Mouse (Mus musculus): ENCODE results near the gene Wdr91.
A peak's percentile ranks its signal among the peaks of the same experiment; 100 is the strongest.

The Wdr91 gene

DNA sequence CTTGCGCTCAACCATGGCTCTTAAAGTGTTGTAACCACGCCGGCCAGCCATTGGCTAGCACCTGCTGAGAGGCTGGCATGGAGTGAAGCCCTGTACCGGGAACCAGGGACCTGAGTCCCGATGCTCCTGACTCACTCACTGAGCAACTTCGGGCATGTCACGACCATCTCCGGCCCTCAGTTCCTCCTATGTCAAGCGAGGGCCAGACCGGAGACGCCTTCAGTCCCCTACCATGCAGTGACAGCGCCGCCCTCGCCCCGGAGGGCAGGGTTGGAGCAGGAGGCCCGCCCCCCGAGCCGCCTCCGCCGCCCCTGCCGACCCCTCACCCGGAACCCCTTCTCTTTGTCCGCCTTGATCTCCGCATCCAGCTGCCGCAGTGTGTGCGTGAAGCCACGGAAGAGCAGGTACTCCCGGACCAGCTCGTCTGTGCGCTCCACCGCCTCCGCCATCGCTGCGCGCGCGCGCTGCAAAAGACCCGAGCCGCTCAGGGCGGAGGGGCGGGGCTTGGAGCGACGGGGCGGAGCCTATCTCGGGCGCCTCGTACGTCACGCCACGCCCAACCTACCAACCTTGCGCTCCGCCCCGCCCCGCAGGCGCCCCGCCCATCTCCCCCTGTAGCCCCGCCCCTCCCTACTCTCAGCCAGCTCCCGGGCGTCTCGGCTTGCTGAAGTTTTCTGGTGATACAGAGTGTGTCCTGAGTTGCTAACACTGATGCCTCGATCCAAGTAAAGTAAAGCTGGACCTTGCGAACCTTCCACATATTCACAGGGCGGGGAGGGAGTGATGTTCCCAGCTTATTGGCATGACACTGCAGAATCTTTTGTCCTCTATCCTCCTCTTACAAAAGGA lies at the start of gene Wdr91:
Wdr91 (minus strand) TSS at position 506 of the 849 bp plus-strand sequence.
- peak; percentile 85 for DNase-seq (ENCODE audit: low spot score in 2 of 2)

DNA sequence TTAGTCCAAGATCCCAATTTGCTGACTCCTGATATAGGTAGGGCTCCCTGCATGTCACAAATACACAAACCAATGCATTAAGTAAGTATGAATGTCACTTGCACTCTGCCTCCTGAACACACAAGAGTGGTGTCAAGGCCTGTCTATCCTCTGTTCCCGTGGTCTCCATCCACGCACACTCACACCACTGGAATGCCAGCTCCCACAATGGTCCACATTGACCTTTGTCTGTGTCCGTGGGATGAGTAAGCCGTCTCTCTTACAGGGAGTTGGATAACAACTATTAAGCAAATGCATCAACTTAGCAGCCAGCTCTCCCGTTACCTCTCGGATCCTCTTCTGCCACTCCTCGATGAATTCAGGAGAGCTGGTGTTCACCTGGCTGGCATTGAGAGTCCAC lies 48.5 kb upstream of the Wdr91 start:
- no peak for DNase-seq (ENCODE audit: low spot score in 2 of 2)

DNA sequence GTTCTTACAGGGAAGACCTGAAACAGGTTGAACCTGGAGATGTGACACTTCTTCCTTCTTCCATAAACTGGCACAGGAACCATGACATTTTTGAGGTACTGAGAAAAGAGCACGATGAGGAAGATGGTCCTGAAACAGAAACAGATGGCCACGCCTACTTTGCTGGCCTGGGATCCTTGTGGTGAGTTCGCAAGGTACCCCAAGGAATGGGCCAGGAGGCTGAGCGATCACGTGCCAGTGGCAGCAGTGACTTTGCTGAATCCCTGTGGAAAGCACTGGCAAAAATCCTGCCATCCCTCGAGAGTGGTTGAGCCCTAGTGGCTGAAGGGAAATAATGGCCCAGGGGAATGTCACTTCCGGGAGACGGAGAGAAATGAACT lies 45.2 kb upstream of the Wdr91 start:
- no peak for DNase-seq (ENCODE audit: low spot score in 2 of 2)

DNA sequence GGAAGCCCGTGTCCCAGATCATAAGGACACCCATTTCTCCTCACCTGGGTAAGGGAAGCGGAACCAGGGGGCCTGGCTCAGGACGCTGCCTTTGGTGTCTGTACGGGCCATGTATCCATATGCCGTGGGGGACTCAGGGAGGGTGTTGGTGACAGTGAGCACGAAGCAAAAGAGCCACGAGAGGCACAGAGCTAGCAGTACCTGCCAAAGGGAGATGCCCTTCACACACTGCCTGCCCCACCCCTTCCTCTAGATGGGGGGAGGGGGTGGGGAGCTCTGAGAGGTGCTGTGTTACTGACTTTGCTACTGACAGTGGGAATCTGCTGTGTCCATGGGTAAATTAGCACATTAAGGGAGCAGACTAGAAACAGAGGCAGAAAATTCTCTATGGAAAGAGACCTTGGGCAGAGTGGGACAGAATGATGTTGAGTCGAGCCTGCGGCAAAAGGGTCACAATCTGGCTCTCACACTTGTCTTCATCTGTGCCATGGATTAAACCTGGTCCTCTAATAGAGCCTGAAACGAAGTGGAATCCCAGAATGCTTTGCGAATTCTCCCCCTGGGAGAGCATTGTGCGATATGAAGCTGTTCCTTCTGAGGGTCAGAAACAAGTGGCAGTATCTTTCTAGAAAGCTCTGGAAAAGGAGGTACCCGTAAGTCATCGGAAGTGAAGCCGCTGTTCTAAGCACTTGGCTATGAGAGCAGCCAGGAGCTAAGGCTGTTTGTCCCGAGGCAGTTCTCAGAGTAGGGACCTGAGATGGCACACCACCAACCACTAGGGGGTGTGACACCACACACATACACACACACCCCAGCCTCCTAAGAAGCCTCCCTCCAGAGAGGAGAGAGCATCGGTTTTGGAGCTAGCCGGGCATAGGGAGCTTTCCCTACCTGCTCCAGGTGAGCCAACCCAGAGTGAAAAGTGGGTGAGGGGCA lies 44.5 kb upstream of the Wdr91 start:
- no peak for DNase-seq (ENCODE audit: low spot score in 2 of 2)

DNA sequence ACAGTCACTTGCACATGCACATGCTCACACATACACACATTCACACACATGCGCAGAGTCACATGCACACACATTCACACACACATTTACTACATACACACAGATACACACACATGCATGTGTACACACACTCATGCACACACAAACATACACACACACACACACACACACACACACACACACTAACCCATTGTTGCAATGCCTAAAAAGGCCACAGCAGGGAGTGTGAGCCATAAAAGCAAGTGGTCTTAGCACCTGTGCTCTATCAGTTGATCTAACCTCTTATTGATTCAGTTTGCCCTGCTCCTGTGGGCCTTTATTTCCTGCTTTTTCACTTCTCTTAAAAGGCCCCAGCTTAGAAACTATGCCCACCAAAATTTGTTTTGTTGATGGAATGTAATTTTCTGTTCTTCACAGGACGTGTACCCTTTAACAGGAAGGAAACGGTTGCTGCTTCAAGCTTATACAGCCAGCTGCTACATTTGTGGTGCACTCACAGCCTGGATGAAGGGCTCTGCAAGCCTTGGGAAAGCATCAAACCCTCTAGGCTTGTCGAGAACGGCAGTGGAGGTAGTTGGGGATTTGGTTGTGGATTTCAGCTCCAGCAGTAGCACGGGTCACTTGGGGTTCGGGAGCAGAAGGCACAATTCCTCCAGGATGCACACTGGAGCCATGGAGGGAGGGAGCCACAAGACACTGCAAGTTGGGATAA lies 41.4 kb upstream of the Wdr91 start:
- no peak for DNase-seq (ENCODE audit: low spot score in 2 of 2)

DNA sequence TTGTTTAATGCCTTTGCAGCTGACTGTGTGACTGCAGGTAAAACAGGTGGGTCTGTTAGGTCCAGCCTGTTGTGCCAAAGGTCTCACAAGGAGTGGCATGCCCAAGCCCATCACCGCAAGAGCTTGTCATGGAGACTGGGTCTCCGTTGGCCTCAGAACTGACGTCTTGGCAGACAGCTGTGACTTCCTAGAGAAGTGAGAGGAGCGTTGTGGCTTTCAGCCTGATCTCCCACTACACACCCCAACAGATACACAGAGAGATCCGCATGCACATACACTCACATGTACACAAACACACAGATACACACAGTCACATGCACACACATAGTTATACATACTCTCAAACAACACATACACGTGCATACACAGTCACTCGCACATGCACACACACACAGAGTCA lies 40.8 kb upstream of the Wdr91 start:
- no peak for DNase-seq (ENCODE audit: low spot score in 2 of 2)

DNA sequence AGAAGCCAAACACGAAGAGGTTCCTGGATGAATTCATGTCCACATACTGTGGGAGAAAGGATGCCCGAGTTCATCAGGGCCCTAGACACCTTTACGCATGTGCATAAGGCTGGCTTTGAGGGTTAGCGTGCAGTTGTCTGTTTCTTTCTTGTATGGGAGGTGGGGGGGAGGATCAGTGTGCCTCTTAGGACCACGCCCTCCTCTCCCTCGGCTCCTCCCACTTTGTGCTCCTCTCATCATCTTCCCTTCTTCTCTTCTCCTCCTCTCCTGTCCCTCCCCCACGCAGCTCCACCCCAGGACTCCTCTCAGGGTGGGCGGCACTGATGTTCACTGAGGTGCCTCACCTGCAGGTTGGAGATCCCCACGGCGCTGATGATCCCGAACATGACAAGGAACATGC lies 37.8 kb upstream of the Wdr91 start:
- peak in 1 of 2 experiments; percentile 5 for DNase-seq (ENCODE audit: low spot score in 2 of 2)

DNA sequence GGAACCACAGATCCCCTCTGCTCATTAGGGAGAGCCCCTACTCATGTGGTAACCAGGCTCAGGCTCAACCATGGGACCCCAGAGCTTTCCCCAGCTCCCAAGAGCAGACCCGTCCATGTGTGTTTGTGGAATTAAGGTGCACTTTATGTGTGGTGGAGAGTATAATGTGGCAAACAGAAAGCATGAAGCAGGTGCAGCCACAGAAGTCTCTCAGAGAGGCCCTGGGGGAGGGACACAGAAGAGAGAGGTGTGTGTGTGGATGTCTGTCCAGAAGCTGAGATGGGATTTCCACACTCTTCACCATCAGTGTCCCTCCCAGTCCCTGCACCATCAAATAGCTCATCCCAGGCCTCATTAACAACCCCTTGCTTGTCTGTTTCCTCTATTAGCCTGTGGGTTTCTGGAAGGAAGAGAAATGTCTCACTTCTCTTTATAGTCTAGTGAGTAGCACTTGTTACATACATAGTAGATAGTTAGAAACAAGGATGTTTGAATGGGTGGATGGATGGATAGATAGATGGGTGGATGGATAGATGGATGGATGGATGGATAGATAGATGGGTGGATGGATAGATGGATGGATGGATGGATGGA lies 35.9 kb upstream of the Wdr91 start:
- DNase-seq (ENCODE audit: low spot score in 2 of 2), result no peak

DNA sequence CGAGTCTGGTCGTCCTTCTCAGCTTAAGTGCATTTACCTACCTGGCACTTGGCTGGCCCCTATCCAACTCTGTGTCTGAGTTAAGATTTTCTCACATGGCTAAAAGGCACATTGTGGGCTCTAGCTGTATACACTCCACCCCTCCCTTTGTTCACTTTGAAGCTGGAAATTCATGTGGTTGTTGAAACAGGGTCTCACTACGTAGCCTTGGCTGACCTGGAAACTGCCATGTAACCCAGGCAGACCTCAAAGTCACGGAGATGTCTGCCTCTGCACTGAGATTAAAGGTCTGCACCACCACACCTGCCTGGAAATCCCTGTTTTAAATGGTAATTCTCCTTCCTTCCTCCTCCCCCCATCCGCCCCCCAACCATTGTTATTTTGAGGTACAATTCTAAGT lies 32.8 kb upstream of the Wdr91 start:
- no peak for DNase-seq (ENCODE audit: low spot score in 2 of 2)

DNA sequence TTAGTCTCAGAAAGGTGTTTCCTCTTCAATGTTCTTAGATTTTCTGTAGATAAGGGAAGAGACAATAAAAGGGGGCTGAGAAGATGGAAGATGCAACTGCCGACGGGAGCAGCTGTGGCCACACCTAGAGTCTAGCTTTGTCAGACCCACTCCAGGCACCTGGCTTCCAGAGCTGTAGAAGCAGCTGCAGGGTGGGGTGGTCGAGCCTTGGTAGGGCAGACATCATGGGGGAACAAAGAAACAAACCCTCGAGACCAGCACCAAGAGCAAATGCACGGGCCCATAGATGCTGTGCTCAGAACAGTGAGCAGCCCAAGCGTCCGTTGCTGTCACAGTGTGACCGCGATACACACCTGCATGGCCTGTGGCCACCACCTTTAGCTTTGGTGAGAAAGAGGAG lies 31.8 kb upstream of the Wdr91 start:
- DNase-seq (ENCODE audit: low spot score in 2 of 2), result no peak

DNA sequence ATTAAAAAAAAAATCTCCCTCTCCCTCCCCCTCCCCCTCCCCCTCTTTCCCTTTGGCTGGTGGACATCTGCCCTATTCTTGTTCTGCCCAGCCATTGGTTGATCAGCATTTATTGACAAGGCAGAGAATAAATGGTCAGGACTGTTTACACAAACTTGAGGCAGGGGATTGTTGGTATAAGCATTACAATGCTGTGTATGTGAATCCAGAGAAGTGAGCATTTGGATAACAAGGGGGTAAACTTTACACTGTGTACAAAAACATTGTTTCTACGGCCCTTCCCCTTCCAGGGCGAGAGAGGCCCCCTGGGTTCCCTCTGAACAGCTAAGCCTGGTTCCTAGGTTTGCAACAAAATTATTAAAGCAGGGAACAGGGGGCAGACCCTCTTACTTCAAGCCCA lies 30.8 kb upstream of the Wdr91 start:
- DNase-seq (ENCODE audit: low spot score in 2 of 2), result no peak

DNA sequence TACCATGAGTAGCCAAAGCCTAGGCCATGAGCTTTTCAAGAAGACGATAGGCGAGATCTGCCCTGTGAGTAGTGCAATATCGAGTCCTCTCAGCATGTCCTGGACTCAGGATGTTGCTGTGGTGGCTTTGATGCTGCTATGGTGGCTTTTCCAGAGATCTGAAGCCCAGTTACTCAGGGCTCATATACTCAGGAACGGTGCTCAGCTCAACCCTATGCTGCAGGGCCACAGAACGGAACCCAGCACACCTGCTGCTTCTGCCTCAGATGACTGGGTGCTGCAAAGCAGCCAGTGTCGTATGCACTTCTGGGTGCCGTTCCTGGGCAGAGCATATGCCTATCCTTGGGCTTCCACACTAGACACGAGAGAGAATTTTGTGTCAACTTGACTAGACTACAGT lies 28.8 kb upstream of the Wdr91 start:
- no peak for DNase-seq (ENCODE audit: low spot score in 2 of 2)

DNA sequence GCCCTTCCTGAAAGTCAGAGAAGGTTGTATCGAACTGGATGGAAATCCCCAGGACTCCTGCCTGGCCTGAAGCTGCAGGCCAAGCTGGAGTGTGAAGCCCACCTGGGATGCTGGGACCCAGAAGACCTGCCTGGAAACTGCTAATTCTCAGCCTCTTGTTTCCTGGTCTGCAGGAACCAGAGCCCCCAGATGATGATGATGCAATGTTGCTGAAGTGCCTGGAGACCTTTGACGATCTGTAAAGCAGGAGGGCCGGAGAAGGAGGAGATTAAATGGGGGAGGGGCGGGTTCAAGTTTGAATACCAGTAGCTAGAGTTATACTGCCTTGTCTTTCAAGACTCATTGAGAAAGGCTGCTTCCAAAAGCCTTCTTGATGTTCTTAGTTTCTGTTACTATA lies 28.3 kb upstream of the Wdr91 start:
- DNase-seq (ENCODE audit: low spot score in 2 of 2), result no peak

DNA sequence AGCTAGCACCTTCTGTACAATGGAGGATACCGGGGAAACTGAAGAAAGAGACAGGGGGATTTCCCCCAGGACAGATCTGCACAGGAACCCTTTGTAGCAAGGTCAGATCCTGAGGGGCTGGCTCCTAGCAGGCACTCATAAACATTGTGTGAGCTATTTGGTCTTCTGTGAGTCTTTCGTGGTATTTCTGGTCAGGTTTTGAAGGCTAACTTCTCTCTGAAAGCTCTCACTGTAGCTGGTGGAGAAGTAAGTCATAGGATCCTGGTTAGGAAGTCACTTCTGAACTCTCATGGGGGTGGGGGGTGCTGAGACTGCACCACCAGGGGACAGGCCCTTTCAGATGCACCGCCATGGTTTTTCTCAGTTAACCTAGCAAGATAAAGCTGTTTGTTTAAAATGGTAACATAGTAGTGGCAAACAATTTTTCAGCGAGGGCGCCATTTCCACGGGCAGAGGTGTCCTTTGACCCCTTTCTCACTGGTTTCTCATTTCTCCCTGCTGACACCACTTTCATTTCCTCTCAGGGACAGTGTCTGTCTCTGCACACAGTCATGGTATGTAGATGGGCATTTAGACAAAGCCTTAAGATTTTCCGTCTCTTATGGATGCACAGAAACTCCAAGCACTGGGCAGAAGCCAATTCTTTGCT lies 27.7 kb upstream of the Wdr91 start:
- no peak for DNase-seq (ENCODE audit: low spot score in 2 of 2)

DNA sequence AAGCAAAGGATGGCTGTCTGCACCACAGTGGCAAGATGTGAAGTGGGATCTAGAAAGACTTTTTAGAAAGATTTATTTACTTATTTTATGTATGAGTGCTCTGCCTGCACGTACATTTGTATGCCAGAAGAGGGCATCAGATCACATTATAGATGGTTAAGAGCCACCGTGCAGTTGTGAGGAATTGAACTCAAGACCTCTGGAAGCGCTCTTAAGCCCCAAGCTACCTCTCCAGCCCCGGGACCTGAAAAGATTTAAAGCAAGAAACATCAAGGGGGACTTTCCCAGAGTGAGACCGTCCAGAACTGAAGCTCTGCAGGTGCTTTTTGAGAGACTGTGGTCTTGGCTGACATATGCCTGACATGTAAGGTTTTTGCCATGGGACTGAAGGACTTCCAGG lies 26.1 kb upstream of the Wdr91 start:
- DNase-seq (ENCODE audit: low spot score in 2 of 2), result no peak

DNA sequence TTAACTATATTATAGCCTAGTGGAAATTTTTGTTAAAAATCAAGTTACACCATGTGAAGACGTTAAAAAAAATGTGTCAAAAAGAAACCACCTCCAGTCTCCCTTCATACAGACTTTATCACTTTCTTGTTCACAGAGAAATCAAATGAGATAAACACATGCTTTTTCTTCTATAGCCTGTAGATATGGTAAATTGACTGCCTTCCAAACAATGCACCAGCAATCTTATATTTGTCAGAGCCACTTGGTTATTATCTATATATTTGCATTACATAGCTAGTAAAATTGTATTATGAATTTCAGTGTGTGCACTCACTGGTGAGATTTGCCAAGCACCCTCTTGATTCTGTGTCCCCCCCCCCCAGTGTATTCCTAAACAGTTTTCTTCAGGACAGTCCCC lies 22.0 kb upstream of the Wdr91 start:
- no peak for DNase-seq (ENCODE audit: low spot score in 2 of 2)

DNA sequence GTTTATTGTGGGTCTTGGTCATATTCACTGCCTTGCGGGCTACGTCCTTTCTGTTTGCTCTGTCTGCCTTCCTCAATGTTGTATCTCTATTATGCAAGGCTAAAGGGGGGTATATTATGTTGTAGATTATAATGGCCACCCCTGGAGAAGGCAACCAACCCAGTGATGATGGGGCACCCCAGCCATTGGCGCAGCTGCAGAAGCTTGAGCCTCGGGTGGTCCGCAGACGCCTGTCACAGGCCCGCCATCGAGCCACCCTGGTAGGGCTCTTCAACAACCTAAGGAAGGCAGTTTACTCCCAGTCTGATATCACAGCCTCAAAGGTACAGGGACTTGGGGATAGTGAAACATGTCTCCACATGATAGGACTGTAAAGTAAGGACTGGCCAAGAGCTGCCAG lies 16.9 kb upstream of the Wdr91 start:
- no peak for DNase-seq (ENCODE audit: low spot score in 2 of 2)

DNA sequence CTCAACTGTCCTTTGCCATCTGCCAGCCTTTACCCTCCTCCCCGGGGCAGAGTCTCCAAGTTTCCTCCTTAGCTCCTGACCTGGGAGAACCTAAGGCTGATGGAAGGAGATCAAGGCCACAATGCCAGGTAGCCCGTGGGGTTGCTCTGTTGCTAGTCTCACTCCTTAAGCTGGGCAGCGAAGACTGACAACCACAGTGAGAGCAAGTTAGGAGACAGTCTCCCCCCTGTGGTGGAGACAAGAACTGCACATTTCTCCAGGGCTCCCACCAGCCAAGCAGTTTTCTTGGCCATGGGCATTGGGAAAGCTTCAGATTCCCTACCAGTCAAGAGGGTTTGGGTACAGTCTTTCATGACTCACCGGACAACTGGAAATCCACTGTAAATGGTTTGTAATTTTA lies 16.5 kb upstream of the Wdr91 start:
- peak in 1 of 2 experiments; percentile 38 for DNase-seq (ENCODE audit: low spot score in 2 of 2)

DNA sequence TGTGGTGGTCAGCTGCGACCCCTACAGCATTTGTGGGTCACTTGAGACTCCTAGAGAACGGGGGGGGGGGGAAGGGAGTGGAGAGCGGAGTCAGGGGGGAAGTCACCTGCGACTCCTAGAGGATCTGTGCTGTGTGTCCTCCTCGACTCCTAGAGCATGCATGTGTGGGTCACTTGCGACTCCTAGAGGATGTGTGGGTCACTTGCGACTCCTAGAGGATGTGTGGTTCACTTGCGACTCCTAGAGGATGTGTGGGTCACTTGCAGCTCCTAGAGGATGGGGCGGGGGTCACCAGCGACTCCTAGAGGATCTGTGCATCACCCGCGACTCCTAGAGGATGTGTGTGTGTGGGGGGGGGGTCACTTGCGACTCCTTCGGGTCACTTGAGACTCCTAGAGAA lies 11.3 kb upstream of the Wdr91 start:
- DNase-seq (ENCODE audit: low spot score in 2 of 2), result no peak

DNA sequence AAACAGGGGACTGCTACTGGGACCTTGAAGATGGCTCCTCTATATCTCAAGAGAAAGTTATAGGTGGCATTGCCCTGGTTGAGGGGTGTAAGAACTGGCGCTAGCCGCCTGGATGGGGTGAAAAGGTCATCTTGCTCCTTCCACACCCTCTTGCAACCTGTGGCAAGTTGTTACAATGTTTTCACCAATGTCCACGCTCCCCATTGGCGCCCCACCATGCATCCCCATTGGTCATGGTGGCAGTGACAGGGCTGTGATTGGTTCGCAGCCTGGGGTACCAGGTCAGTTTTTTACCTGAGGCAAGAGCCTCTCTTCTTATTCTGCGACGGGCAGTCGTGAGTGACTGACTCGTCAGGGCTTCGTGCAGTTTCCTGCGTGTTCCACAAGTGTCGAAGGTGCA lies 10.0 kb upstream of the Wdr91 start:
- no peak for DNase-seq (ENCODE audit: low spot score in 2 of 2)

DNA sequence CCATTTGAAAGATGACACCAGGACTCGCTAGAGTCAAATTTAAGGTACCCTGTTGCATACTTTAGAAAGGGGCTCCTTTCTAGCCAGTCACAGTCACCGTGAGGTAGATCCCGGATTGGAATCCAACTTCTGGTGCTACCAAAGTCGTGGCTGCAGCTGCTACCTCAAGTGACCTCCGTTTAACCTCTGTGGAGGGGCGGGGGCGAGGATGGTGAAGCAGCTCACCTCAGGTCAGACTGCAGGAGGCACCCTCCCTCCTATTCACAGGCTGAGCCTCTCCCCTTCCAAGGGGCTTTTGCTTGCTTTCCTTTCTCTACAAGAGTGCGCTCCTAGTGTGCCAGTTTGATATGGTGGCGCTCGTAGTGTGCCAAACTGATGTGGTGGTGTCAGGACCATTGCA lies 9.3 kb upstream of the Wdr91 start, which contains the start of gene Stra8:
Stra8 (plus strand) TSS at position 208 of the 400 bp plus-strand sequence.
- DNase-seq (ENCODE audit: low spot score in 2 of 2), result no peak
